Mouse (Mus musculus): ENCODE measurements around the gene AI481877. TPM values are rescaled to one million over a fixed set of nuclear protein-coding genes. Genes with fewer than 3 reads are reported as not detected.
A peak's percentile ranks its signal among the peaks of the same experiment; 100 is the strongest.

AI481877 gene
- polyA plus RNA-seq, 1 experiment from 2014 or later: 0.15 TPM

DNA sequence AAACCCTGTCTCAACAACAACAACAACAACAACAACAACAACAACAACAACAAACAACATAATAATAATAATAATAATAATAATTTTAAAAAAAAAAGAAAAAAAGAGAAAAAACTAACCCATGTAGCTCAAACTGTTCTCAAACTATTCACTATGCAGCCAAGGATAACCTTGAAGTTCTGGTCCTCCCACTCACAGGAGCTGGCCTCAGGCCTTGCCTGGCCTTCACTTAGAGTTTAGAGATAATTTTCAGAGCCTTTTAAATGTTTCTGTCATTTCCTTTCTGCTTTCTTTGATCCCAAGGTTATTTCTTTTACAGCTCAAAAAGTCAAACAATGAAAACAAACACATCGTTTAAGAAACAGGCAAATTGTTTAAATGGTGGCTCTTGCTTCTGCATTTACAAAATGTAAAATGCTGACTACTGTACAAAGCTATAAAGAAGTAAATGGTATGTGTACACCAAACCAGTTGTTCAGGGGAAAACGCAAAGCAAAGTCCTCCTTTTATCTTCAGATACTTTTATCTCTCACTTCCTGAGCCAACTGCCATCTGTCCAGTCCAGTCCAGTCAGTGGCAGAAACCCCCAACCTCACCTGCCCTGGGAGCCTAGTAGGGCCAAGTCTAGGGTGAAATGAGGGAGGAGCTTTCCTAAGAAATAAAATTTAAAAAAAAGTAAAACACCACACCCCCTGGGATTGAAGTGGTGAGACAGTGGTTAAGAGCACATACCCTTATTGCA is 34.6 kb upstream of the AI481877 start:
- no peak overlapping the region for H3K9ac ChIP-seq (ENCODE audit: low read length)
- no peak for ATAC-seq (ENCODE audit: insufficient read depth, low FRiP score)
- H3K4me3 ChIP-seq (replicated peaks; ENCODE audit: low read length): no peak overlapping the region
- H3K4me1 ChIP-seq (ENCODE audit: control insufficient read depth, insufficient read depth, low read length): peaks cover 4% of the 10 kb centered on the region; the same call in 1 of the 2 replicates
- H3K27me3 ChIP-seq (ENCODE audit: control insufficient read depth, insufficient read depth, low read length): no peaks in the 10 kb centered on the region
- no peak overlapping the region for H3K4me2 ChIP-seq (ENCODE audit: low read depth, low read length)
- H3K36me3 ChIP-seq (ENCODE audit: control insufficient read depth, insufficient read depth, low read length): no peaks in the 10 kb centered on the region
- no peaks in the 10 kb centered on the region for H3K9me3 ChIP-seq (replicated peaks; ENCODE audit: control insufficient read depth, low read length)
- WGBS: 48% methylated on average over 2 of the region's 2 CpGs
- H3K27ac ChIP-seq (ENCODE audit: low read length): peak overlapping the region; percentile 34; the same call in 1 of the 2 replicates

DNA sequence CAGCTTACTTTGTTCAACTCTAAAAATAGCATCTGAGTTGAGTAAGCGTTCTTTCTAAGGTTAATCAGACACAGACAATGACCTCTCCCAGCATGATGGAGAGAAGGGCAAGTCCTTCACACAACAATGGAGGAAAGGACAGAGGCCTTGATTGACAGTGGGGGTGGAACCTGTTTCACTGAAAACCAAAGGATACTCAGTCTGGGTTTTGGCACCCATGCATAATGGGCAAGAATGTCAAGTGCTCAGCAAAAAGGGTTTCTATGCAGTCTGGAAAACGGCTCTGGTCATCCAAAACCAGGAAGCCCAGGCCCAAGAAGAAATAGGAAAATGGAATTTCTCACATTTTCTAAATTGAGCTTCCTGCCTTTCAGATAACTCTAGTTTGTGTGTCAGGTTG is 33.8 kb upstream of the AI481877 start:
- H3K4me1 ChIP-seq (ENCODE audit: control insufficient read depth, insufficient read depth, low read length): peaks cover 4% of the 10 kb centered on the region; the same call in 1 of the 2 replicates
- H3K4me3 ChIP-seq (replicated peaks; ENCODE audit: low read length): no peak overlapping the region
- H3K27ac ChIP-seq (ENCODE audit: low read length): no peak overlapping the region
- no peak overlapping the region for H3K9ac ChIP-seq (ENCODE audit: low read length)
- ATAC-seq (ENCODE audit: insufficient read depth, low FRiP score): no peak
- no peaks in the 10 kb centered on the region for H3K27me3 ChIP-seq (ENCODE audit: control insufficient read depth, insufficient read depth, low read length)
- H3K4me2 ChIP-seq (ENCODE audit: low read depth, low read length): no peak overlapping the region
- 64% methylated on average over 2 of the region's 2 CpGs for WGBS
- no peaks in the 10 kb centered on the region for H3K36me3 ChIP-seq (ENCODE audit: control insufficient read depth, insufficient read depth, low read length)
- H3K9me3 ChIP-seq (replicated peaks; ENCODE audit: control insufficient read depth, low read length): no peaks in the 10 kb centered on the region

DNA sequence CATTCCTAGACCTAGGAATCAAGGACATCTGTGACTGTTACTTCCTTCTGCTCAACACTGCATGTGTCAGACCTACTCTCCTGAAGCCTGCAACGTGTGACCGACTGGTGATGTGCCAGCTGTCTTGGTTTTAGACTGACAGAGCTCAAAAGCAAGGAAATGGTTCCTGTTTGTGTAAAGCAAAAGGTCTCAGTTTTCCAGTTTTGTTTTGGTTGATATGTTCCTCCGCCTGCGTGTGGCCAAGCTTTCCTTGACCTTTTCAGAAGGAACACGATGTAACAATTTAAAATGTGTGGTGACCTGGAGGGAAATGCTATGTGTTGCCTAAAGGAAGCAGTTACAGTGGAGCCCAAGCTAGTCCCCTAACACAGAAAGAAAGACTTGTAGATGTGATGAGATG is 31.2 kb upstream of the AI481877 start:
- Histone ChIP-seq H3K4me3 (replicated peaks; ENCODE audit: low read length) (no peak overlapping the region), H3K36me3 (ENCODE audit: control insufficient read depth, insufficient read depth, low read length) (no peaks in the 10 kb centered on the region), H3K27me3 (ENCODE audit: control insufficient read depth, insufficient read depth, low read length) (no peaks in the 10 kb centered on the region), H3K4me2 (ENCODE audit: low read depth, low read length) (no peak overlapping the region), H3K4me1 (ENCODE audit: control insufficient read depth, insufficient read depth, low read length) (peaks cover 4% of the 10 kb centered on the region; the same call in 1 of the 2 replicates), H3K9me3 (replicated peaks; ENCODE audit: control insufficient read depth, low read length) (no peaks in the 10 kb centered on the region), H3K27ac (ENCODE audit: low read length) (no peak overlapping the region), H3K9ac (ENCODE audit: low read length) (no peak overlapping the region)
- ATAC-seq (ENCODE audit: insufficient read depth, low FRiP score): no peak
- 79% methylated on average over 5 of the region's 5 CpGs for WGBS

DNA sequence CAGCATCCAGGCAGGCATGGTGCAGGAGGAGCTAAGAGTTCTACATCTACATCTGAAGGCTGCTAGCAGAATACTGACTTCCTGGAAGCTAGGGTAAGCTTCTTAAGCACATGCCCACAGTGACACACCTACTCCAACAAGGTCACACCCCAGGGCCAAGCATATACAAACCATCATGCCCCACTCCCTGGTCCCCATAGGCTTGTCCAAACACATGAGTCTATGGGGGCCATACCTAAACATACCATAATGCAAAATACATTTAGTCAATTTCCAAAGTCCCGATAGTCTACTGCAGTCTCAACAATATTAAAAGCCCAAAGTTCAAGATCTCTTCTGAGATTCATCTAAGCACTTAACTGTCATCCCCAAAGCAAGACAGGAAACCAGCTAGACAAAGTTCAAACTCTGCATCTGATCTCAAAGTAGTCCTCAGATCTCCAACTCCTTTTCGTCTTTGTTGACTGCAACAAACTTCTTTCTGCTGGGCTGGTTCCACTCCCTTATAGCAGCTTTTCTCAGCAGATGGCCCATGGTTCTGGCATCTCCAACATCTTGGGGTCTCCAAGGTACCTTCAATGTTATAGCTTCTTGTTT is 28.6 kb upstream of the AI481877 start:
- no peaks in the 10 kb centered on the region for H3K27me3 ChIP-seq (ENCODE audit: control insufficient read depth, insufficient read depth, low read length)
- H3K36me3 ChIP-seq (ENCODE audit: control insufficient read depth, insufficient read depth, low read length): no peaks in the 10 kb centered on the region
- no peak overlapping the region for H3K4me2 ChIP-seq (ENCODE audit: low read depth, low read length)
- no peaks in the 10 kb centered on the region for H3K9me3 ChIP-seq (replicated peaks; ENCODE audit: control insufficient read depth, low read length)
- no peak overlapping the region for H3K27ac ChIP-seq (ENCODE audit: low read length)
- H3K4me3 ChIP-seq (replicated peaks; ENCODE audit: low read length): no peak overlapping the region
- H3K4me1 ChIP-seq (ENCODE audit: control insufficient read depth, insufficient read depth, low read length): no peaks in the 10 kb centered on the region
- WGBS: 91% methylated on average over 2 of the region's 2 CpGs
- no peak overlapping the region for H3K9ac ChIP-seq (ENCODE audit: low read length)
- ATAC-seq (ENCODE audit: insufficient read depth, low FRiP score): no peak

DNA sequence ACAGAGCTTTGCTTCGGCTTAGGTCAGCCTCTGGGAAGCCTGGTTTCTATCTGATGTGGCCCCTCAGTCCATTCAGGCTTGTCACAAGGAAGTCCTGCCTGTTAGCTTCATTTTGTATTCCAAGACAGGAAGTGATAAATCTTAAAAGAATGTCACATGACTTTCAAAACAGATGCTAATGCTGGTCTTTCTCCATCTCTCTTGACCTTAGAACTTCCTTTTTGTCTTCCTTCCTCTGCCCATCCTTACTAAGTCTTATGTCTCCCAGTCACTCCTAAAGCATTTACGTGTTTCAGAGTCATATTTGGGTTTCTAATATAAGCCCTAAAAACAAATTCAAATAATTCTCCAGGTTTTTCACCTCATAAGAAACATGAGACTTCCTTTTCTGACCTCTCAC is 25.3 kb upstream of the AI481877 start:
- WGBS: 62% methylated on average over 2 of the region's 2 CpGs
- ATAC-seq (ENCODE audit: insufficient read depth, low FRiP score): no peak

DNA sequence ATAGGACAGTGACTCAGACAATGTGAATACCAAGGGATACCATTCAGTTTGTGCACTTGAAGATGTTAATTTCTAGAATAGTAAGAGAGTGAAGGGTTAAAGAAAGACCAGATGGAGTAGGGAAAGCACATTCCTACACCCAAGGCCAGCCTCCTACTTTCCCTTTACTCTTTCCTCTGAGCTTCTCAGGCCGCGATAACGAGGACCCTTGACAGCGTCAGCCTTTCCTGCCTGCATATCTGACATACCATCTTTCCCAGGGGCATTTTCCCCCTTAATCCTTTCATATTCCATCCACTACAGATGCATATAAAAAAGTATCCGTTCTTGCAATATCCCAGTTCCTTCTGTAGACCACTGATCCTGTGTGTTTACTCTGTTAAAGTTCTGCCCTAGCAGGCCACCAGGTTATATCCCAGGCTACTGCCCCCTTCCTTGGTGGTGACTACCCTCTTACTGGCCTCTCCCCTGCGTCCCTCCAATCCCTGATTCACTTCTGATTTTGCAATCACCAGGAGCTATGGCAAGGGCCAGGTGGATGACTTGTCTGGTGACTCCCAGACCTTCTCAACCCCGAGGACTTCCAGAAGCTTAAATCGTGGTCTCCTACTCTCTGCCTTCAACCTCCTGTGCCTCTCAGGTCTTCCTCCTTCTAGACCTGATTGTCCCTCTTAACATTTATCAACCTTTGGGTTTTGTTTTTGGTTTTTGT is 22.3 kb upstream of the AI481877 start:
- H3K27me3 ChIP-seq (ENCODE audit: control insufficient read depth, insufficient read depth, low read length): no peaks in the 10 kb centered on the region
- H3K4me2 ChIP-seq (ENCODE audit: low read depth, low read length): no peak overlapping the region
- no peak overlapping the region for H3K27ac ChIP-seq (ENCODE audit: low read length)
- no peak overlapping the region for H3K9ac ChIP-seq (ENCODE audit: low read length)
- peaks cover 8% of the 10 kb centered on the region; the same call in 1 of the 2 replicates for H3K4me1 ChIP-seq (ENCODE audit: control insufficient read depth, insufficient read depth, low read length)
- H3K4me3 ChIP-seq (replicated peaks; ENCODE audit: low read length): no peak overlapping the region
- no peaks in the 10 kb centered on the region for H3K9me3 ChIP-seq (replicated peaks; ENCODE audit: control insufficient read depth, low read length)
- ATAC-seq (ENCODE audit: insufficient read depth, low FRiP score): no peak
- WGBS: 55% methylated on average over 8 of the region's 8 CpGs
- no peaks in the 10 kb centered on the region for H3K36me3 ChIP-seq (ENCODE audit: control insufficient read depth, insufficient read depth, low read length)

More for the DNA sequence above, 25.3 kb upstream of the AI481877 start:
- Histone ChIP-seq H3K4me2 (ENCODE audit: low read depth, low read length) (no peak overlapping the region), H3K9ac (ENCODE audit: low read length) (no peak overlapping the region), H3K4me1 (ENCODE audit: control insufficient read depth, insufficient read depth, low read length) (peaks cover 4% of the 10 kb centered on the region; the same call in 1 of the 2 replicates), H3K9me3 (replicated peaks; ENCODE audit: control insufficient read depth, low read length) (no peaks in the 10 kb centered on the region), H3K4me3 (replicated peaks; ENCODE audit: low read length) (no peak overlapping the region), H3K27me3 (ENCODE audit: control insufficient read depth, insufficient read depth, low read length) (no peaks in the 10 kb centered on the region), H3K36me3 (ENCODE audit: control insufficient read depth, insufficient read depth, low read length) (no peaks in the 10 kb centered on the region), H3K27ac (ENCODE audit: low read length) (no peak overlapping the region)

DNA sequence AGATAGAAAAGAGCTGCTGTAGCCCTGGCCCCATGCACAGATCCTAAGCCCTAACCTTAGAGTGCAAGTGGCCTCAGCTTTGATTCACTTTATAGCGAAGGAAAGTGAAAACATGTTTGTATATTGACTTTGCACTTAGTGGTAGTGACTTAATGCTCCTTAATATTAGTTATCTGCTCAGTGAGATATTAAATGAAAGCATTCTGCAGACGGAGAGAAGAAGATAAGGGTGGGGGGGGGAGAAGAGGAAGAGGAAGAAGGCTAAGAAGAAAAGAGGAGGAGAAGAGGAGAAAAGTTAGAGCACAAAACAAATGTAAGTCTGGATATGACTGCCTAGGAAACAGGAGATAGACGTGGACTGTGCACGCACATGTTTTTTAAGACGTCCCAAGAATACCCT is 21.5 kb upstream of the AI481877 start:
- no peak overlapping the region for H3K9ac ChIP-seq (ENCODE audit: low read length)
- peaks cover 8% of the 10 kb centered on the region; the same call in 1 of the 2 replicates for H3K4me1 ChIP-seq (ENCODE audit: control insufficient read depth, insufficient read depth, low read length)
- no peak overlapping the region for H3K4me2 ChIP-seq (ENCODE audit: low read depth, low read length)
- no peak overlapping the region for H3K4me3 ChIP-seq (replicated peaks; ENCODE audit: low read length)
- H3K36me3 ChIP-seq (ENCODE audit: control insufficient read depth, insufficient read depth, low read length): no peaks in the 10 kb centered on the region
- WGBS: 83% methylated on average over 5 of the region's 5 CpGs
- no peaks in the 10 kb centered on the region for H3K27me3 ChIP-seq (ENCODE audit: control insufficient read depth, insufficient read depth, low read length)
- no peak for ATAC-seq (ENCODE audit: insufficient read depth, low FRiP score)
- no peaks in the 10 kb centered on the region for H3K9me3 ChIP-seq (replicated peaks; ENCODE audit: control insufficient read depth, low read length)
- no peak overlapping the region for H3K27ac ChIP-seq (ENCODE audit: low read length)

DNA sequence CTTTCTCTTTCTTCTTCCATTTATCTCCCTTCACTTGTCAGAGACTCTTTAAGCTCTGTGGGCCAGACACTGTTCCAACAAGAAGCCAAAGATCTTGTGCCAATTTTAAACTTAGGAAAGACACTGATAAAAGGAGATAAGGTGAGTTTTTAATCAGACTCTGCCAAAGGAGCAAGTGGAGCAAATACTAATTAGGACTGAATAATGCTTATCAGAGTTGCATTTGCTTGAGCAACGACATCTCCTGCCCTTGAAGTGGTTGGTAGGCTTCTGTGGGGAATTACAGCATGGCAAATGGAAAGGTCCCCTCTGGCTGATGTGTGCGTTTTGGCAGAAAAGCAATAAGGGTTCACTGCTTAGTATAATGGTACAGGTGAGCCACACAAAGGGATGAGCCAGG is 18.9 kb upstream of the AI481877 start:
- no peaks in the 10 kb centered on the region for H3K27me3 ChIP-seq (ENCODE audit: control insufficient read depth, insufficient read depth, low read length)
- peaks cover 11% of the 10 kb centered on the region; the same call in 1 of the 2 replicates for H3K4me1 ChIP-seq (ENCODE audit: control insufficient read depth, insufficient read depth, low read length)
- 55% methylated on average over 2 of the region's 2 CpGs for WGBS
- no peak for ATAC-seq (ENCODE audit: insufficient read depth, low FRiP score)
- H3K4me2 ChIP-seq (ENCODE audit: low read depth, low read length): no peak overlapping the region
- no peak overlapping the region for H3K9ac ChIP-seq (ENCODE audit: low read length)
- H3K4me3 ChIP-seq (replicated peaks; ENCODE audit: low read length): no peak overlapping the region
- no peak overlapping the region for H3K27ac ChIP-seq (ENCODE audit: low read length)
- H3K9me3 ChIP-seq (replicated peaks; ENCODE audit: control insufficient read depth, low read length): no peaks in the 10 kb centered on the region
- no peaks in the 10 kb centered on the region for H3K36me3 ChIP-seq (ENCODE audit: control insufficient read depth, insufficient read depth, low read length)
